Mouse (Mus musculus): ENCODE measurements around the gene Tbc1d10c.

Tbc1d10c gene

GRCm38 (mm10) chr19:4190831-4191334 lies at the start of gene Tbc1d10c:
Tbc1d10c (minus strand) TSS chr19:4191284.
- H3K36me3 ChIP-seq (ENCODE audit: insufficient read depth, low read length): peaks cover 31% of the 10 kb centered on the region
- no peaks in the 10 kb centered on the region for H3K9me3 ChIP-seq (ENCODE audit: low read length)
- TF ChIP-seq POU5F1 (IDR thresholded peaks at IDR 0.05; ENCODE audit: borderline replicate concordance, low read length): no peak
- no peak for TF ChIP-seq CTCF (conservative IDR thresholded peaks at IDR 0.05; ENCODE audit: low read length)
- TF ChIP-seq NANOG (IDR thresholded peaks at IDR 0.05; ENCODE audit: borderline replicate concordance, low read length): no peak
- H3K4me1 ChIP-seq (replicated peaks; ENCODE audit: low read depth, low read length): peaks cover 82% of the 10 kb centered on the region
- no peaks in the 10 kb centered on the region for H3K27me3 ChIP-seq (ENCODE audit: insufficient read depth, low read length)
- peak within 1 kb of the TSS; percentile 98 for H3K4me3 ChIP-seq (replicated peaks; ENCODE audit: low read length)

GRCm38 (mm10) chr19:4240247-4240668 lies 49.2 kb upstream of the Tbc1d10c start:
- TF ChIP-seq POU5F1 (IDR thresholded peaks at IDR 0.05; ENCODE audit: borderline replicate concordance, low read length): no peak
- TF ChIP-seq CTCF (conservative IDR thresholded peaks at IDR 0.05; ENCODE audit: low read length): no peak
- TF ChIP-seq NANOG (IDR thresholded peaks at IDR 0.05; ENCODE audit: borderline replicate concordance, low read length): no peak
- peaks cover 2% of the 10 kb centered on the region; the same call in 1 of the 2 replicates for H3K27me3 ChIP-seq (ENCODE audit: insufficient read depth, low read length)
- H3K9me3 ChIP-seq (ENCODE audit: low read length): no peaks in the 10 kb centered on the region
- no peak overlapping the region for H3K4me3 ChIP-seq (replicated peaks; ENCODE audit: low read length)
- H3K4me1 ChIP-seq (replicated peaks; ENCODE audit: low read depth, low read length): peaks cover 7% of the 10 kb centered on the region; the same call in 1 of the 2 replicates
- no peaks in the 10 kb centered on the region for H3K36me3 ChIP-seq (ENCODE audit: insufficient read depth, low read length)

- no peaks in the 10 kb centered on the region for H3K36me3 ChIP-seq (ENCODE audit: insufficient read depth, low read length)
- TF ChIP-seq NANOG (IDR thresholded peaks at IDR 0.05; ENCODE audit: borderline replicate concordance, low read length) (no peak), POU5F1 (IDR thresholded peaks at IDR 0.05; ENCODE audit: borderline replicate concordance, low read length) (no peak), CTCF (conservative IDR thresholded peaks at IDR 0.05; ENCODE audit: low read length) (no peak)
- H3K4me3 ChIP-seq (replicated peaks; ENCODE audit: low read length): no peak overlapping the region
- no peaks in the 10 kb centered on the region for H3K9me3 ChIP-seq (ENCODE audit: low read length)
- peaks cover 5% of the 10 kb centered on the region; the same call in 1 of the 2 replicates for H3K27me3 ChIP-seq (ENCODE audit: insufficient read depth, low read length)
- H3K4me1 ChIP-seq (replicated peaks; ENCODE audit: low read depth, low read length): peaks cover 34% of the 10 kb centered on the region
Observed at GRCm38 (mm10) chr19:4234548-4234947, 43.5 kb upstream of the Tbc1d10c start.

- Histone ChIP-seq H3K27me3 (ENCODE audit: insufficient read depth, low read length) (0 out of 2 replicates have a peak, but pooled peaks cover 10% of the 10 kb centered on the region), H3K36me3 (ENCODE audit: insufficient read depth, low read length) (no peaks in the 10 kb centered on the region), H3K4me1 (replicated peaks; ENCODE audit: low read depth, low read length) (peaks cover 53% of the 10 kb centered on the region), H3K9me3 (ENCODE audit: low read length) (no peaks in the 10 kb centered on the region), H3K4me3 (replicated peaks; ENCODE audit: low read length) (peak overlapping the region; percentile 80; the same call in 1 of the 2 replicates)
- no peak for TF ChIP-seq POU5F1 (IDR thresholded peaks at IDR 0.05; ENCODE audit: borderline replicate concordance, low read length)
- no peak for TF ChIP-seq NANOG (IDR thresholded peaks at IDR 0.05; ENCODE audit: borderline replicate concordance, low read length)
Observed at GRCm38 (mm10) chr19:4232651-4233050, 41.6 kb upstream of the Tbc1d10c start.

- peak overlapping the region; percentile 80 for H3K4me3 ChIP-seq (replicated peaks; ENCODE audit: low read length)
- peaks cover 57% of the 10 kb centered on the region for H3K4me1 ChIP-seq (replicated peaks; ENCODE audit: low read depth, low read length)
- TF ChIP-seq POU5F1 (IDR thresholded peaks at IDR 0.05; ENCODE audit: borderline replicate concordance, low read length) (no peak), CTCF (conservative IDR thresholded peaks at IDR 0.05; ENCODE audit: low read length) (no peak), NANOG (IDR thresholded peaks at IDR 0.05; ENCODE audit: borderline replicate concordance, low read length) (no peak)
- no peaks in the 10 kb centered on the region for H3K9me3 ChIP-seq (ENCODE audit: low read length)
- H3K36me3 ChIP-seq (ENCODE audit: insufficient read depth, low read length): no peaks in the 10 kb centered on the region
- 0 out of 2 replicates have a peak, but pooled peaks cover 10% of the 10 kb centered on the region for H3K27me3 ChIP-seq (ENCODE audit: insufficient read depth, low read length)
Observed at GRCm38 (mm10) chr19:4232186-4232572, 41.1 kb upstream of the Tbc1d10c start.

- Histone ChIP-seq H3K4me1 (replicated peaks; ENCODE audit: low read depth, low read length) (peaks cover 64% of the 10 kb centered on the region), H3K36me3 (ENCODE audit: insufficient read depth, low read length) (no peaks in the 10 kb centered on the region), H3K9me3 (ENCODE audit: low read length) (no peaks in the 10 kb centered on the region), H3K4me3 (replicated peaks; ENCODE audit: low read length) (peak within 1 kb of the TSS; percentile 80), H3K27me3 (ENCODE audit: insufficient read depth, low read length) (0 out of 2 replicates have a peak, but pooled peaks cover 13% of the 10 kb centered on the region)
- TF ChIP-seq POU5F1 (IDR thresholded peaks at IDR 0.05; ENCODE audit: borderline replicate concordance, low read length) (no peak), CTCF (conservative IDR thresholded peaks at IDR 0.05; ENCODE audit: low read length) (no peak), NANOG (IDR thresholded peaks at IDR 0.05; ENCODE audit: borderline replicate concordance, low read length) (no peak)
Observed at GRCm38 (mm10) chr19:4231253-4232185, 40.4 kb upstream of the Tbc1d10c start, which contains the start of gene Pold4. Pold4 (plus strand) TSS chr19:4231899.

GRCm38 (mm10) chr19:4230415-4230814 lies 39.3 kb upstream of the Tbc1d10c start:
- Histone ChIP-seq H3K9me3 (ENCODE audit: low read length) (no peaks in the 10 kb centered on the region), H3K27me3 (ENCODE audit: insufficient read depth, low read length) (0 out of 2 replicates have a peak, but pooled peaks cover 13% of the 10 kb centered on the region), H3K4me1 (replicated peaks; ENCODE audit: low read depth, low read length) (peaks cover 57% of the 10 kb centered on the region), H3K36me3 (ENCODE audit: insufficient read depth, low read length) (no peaks in the 10 kb centered on the region), H3K4me3 (replicated peaks; ENCODE audit: low read length) (no peak overlapping the region)
- no peak for TF ChIP-seq CTCF (conservative IDR thresholded peaks at IDR 0.05; ENCODE audit: low read length)
- TF ChIP-seq POU5F1 (IDR thresholded peaks at IDR 0.05; ENCODE audit: borderline replicate concordance, low read length): no peak
- no peak for TF ChIP-seq NANOG (IDR thresholded peaks at IDR 0.05; ENCODE audit: borderline replicate concordance, low read length)

- H3K4me1 ChIP-seq (replicated peaks; ENCODE audit: low read depth, low read length): peaks cover 57% of the 10 kb centered on the region
- no peaks in the 10 kb centered on the region for H3K9me3 ChIP-seq (ENCODE audit: low read length)
- H3K4me3 ChIP-seq (replicated peaks; ENCODE audit: low read length): peak overlapping the region; percentile 23; the same call in 1 of the 2 replicates
- H3K36me3 ChIP-seq (ENCODE audit: insufficient read depth, low read length): no peaks in the 10 kb centered on the region
- TF ChIP-seq CTCF (conservative IDR thresholded peaks at IDR 0.05; ENCODE audit: low read length): no peak
- no peak for TF ChIP-seq NANOG (IDR thresholded peaks at IDR 0.05; ENCODE audit: borderline replicate concordance, low read length)
- no peak for TF ChIP-seq POU5F1 (IDR thresholded peaks at IDR 0.05; ENCODE audit: borderline replicate concordance, low read length)
- 0 out of 2 replicates have a peak, but pooled peaks cover 13% of the 10 kb centered on the region for H3K27me3 ChIP-seq (ENCODE audit: insufficient read depth, low read length)
Observed at GRCm38 (mm10) chr19:4229451-4230076, 38.5 kb upstream of the Tbc1d10c start.
